Mouse (Mus musculus): ENCODE measurements at regions not wholly inside any gene's neighbourhood (a gene's known extent, or its start where the extent isn't known, plus 50 kb on each side); places are given as distances from the start of the nearest gene placed in this dataset.

DNA sequence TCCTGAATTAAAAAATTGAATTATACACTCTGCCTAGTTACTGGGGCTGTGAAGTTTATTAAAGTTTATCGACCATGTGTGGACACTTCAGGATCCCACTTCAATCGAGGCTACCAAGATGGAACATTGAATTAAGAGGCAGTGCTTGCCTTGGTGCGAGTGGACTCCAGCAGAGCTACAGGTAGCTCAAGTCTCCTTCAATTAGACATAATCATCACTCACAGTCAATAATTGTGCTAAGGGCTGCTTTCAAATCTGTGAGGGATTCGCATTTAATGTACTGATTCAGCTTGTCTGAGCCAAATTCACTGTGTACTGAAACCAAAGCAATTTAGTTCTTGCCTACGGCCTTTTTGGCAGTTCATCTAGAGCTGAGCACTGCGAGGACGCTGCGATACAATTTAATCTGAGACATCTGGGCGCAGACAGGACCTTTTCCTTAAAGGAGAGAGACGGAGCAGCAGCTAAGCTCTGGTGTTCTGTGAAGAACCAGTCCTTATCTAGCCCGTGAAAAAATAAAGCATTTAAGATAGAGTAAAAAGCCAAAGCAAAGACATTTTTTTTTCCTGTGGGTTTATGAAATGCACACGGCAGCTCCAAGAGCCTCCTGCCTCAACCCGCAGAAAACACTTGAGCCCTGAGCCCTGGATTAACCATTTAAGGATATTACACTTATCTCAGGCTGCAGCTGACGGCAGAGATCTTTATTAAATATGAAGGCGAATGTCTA is 220.8 kb upstream of the Irx1 start:
- TF ChIP-seq POLR2A (IDR thresholded peaks at IDR 0.05; ENCODE audit: low read depth, low read length) (no peak), CTCF (conservative IDR thresholded peaks at IDR 0.05; ENCODE audit: insufficient read depth, insufficient read length, low read depth, low read length) (no peak)
